23 mouse cellular contexts compared by ENCODE assay signal in genomic region chr15:33914891-33915290, GRCm38 (mm10).
A peak's percentile ranks its signal among the peaks of the same experiment; 100 is the strongest.
DNase-seq lines count a peak whose midpoint lies in the region; ATAC-seq and TF ChIP-seq lines count a peak whose summit lies in the region.
"Had no signal": no experiment of that assay in that cellular context is flagged by ENCODE, and none has a peak within 500 bp of the region (broad histone marks: within the 10 kb centered on the region; RNA-seq: fewer than 3 reads in every experiment).

No protein-coding gene starts in this region.

- WGBS in forebrain, postnatal 0 days = 42% methylated on average over 1 of the region's 1 CpGs
- 47% methylated on average over 1 of the region's 1 CpGs for WGBS in forebrain, embryonic 12.5 days
- WGBS in midbrain, embryonic 14.5 days = 35% methylated on average over 1 of the region's 1 CpGs
- 38% methylated on average over 1 of the region's 1 CpGs for WGBS in midbrain, embryonic 13.5 days
- WGBS in midbrain, embryonic 16.5 days = 22% methylated on average over 1 of the region's 1 CpGs
- 80% methylated on average over 1 of the region's 1 CpGs for WGBS in midbrain, embryonic 11.5 days
- WGBS in liver, embryonic 11.5 days = 51% methylated on average over 1 of the region's 1 CpGs

- TF ChIP-seq CTCF in forebrain, postnatal 0 days (IDR thresholded peaks at IDR 0.05; ENCODE audit: low read depth) = no peak
- no peak for TF ChIP-seq CTCF in brain, embryonic 14.5 days (IDR thresholded peaks at IDR 0.05; ENCODE audit: borderline replicate concordance, extremely low read depth, insufficient read depth, insufficient read length)

- no peaks in the 10 kb centered on the region for H3K36me3 ChIP-seq in forebrain, postnatal 0 days (ENCODE audit: insufficient read depth)
- no peaks in the 10 kb centered on the region for H3K36me3 ChIP-seq in forebrain, embryonic 12.5 days (replicated peaks)
- no peaks in the 10 kb centered on the region for H3K36me3 ChIP-seq in midbrain, embryonic 14.5 days (ENCODE audit: control insufficient read depth, insufficient read depth, low read length)
- no peaks in the 10 kb centered on the region for H3K36me3 ChIP-seq in midbrain, embryonic 13.5 days
- H3K36me3 ChIP-seq in midbrain, embryonic 16.5 days (ENCODE audit: control insufficient read depth, insufficient read depth, low read length) = no peaks in the 10 kb centered on the region
- H3K36me3 ChIP-seq in midbrain, embryonic 11.5 days (ENCODE audit: control insufficient read depth, insufficient read depth, low read length) = no peaks in the 10 kb centered on the region
- no peaks in the 10 kb centered on the region for H3K36me3 ChIP-seq in liver, embryonic 11.5 days (ENCODE audit: control insufficient read depth, insufficient read depth, low read length)
- H3K36me3 ChIP-seq: embryonic facial prominence, embryonic 13.5 days; embryonic facial prominence, embryonic 15.5 days; forebrain, embryonic 10.5 days had no signal

- H3K27ac ChIP-seq in forebrain, postnatal 0 days (ENCODE audit: low read depth, low read length) = no peak overlapping the region
- no peak overlapping the region for H3K27ac ChIP-seq in forebrain, embryonic 12.5 days
- no peak overlapping the region for H3K27ac ChIP-seq in midbrain, embryonic 14.5 days (replicated peaks; ENCODE audit: low read depth, low read length)
- H3K27ac ChIP-seq in midbrain, embryonic 13.5 days = no peak overlapping the region
- H3K27ac ChIP-seq in midbrain, embryonic 16.5 days (ENCODE audit: low read length) = no peak overlapping the region
- H3K27ac ChIP-seq in midbrain, embryonic 11.5 days (ENCODE audit: low read depth, low read length) = no peak overlapping the region
- H3K27ac ChIP-seq in liver, embryonic 11.5 days (ENCODE audit: low read depth, low read length) = no peak overlapping the region
- H3K27ac ChIP-seq: embryonic facial prominence, embryonic 13.5 days; embryonic facial prominence, embryonic 15.5 days; forebrain, embryonic 10.5 days; forebrain, embryonic 13.5 days had no signal

- H3K4me1 ChIP-seq in forebrain, postnatal 0 days (ENCODE audit: insufficient read depth) = no peaks in the 10 kb centered on the region
- no peaks in the 10 kb centered on the region for H3K4me1 ChIP-seq in forebrain, embryonic 12.5 days
- no peaks in the 10 kb centered on the region for H3K4me1 ChIP-seq in midbrain, embryonic 14.5 days (ENCODE audit: control insufficient read depth, insufficient read depth, low read length)
- no peaks in the 10 kb centered on the region for H3K4me1 ChIP-seq in midbrain, embryonic 13.5 days (replicated peaks)
- H3K4me1 ChIP-seq in midbrain, embryonic 16.5 days (ENCODE audit: control insufficient read depth, insufficient read depth, low read length) = no peaks in the 10 kb centered on the region
- no peaks in the 10 kb centered on the region for H3K4me1 ChIP-seq in midbrain, embryonic 11.5 days (ENCODE audit: control insufficient read depth, insufficient read depth, low read length)
- no peaks in the 10 kb centered on the region for H3K4me1 ChIP-seq in liver, embryonic 11.5 days (replicated peaks; ENCODE audit: control insufficient read depth, insufficient read depth, low read length)
- H3K4me1 ChIP-seq: forebrain, embryonic 10.5 days; forebrain, embryonic 13.5 days had no signal

- no peaks in the 10 kb centered on the region for H3K9me3 ChIP-seq in forebrain, postnatal 0 days (ENCODE audit: low read length)
- no peaks in the 10 kb centered on the region for H3K9me3 ChIP-seq in forebrain, embryonic 12.5 days
- no peaks in the 10 kb centered on the region for H3K9me3 ChIP-seq in midbrain, embryonic 14.5 days (ENCODE audit: control insufficient read depth, low read length)
- H3K9me3 ChIP-seq in midbrain, embryonic 13.5 days = no peaks in the 10 kb centered on the region
- H3K9me3 ChIP-seq in midbrain, embryonic 16.5 days (replicated peaks; ENCODE audit: control insufficient read depth, low read length, poor library complexity, severe bottlenecking) = no peaks in the 10 kb centered on the region
- no peaks in the 10 kb centered on the region for H3K9me3 ChIP-seq in midbrain, embryonic 11.5 days (ENCODE audit: control insufficient read depth, low read length)
- no peaks in the 10 kb centered on the region for H3K9me3 ChIP-seq in liver, embryonic 11.5 days (ENCODE audit: control insufficient read depth, low read length)
- H3K9me3 ChIP-seq: embryonic facial prominence, embryonic 13.5 days; embryonic facial prominence, embryonic 15.5 days; forebrain, embryonic 10.5 days; forebrain, embryonic 13.5 days had no signal

- ATAC-seq in forebrain, postnatal 0 days = peak; percentile 89
- ATAC-seq in forebrain, embryonic 12.5 days (ENCODE audit: low FRiP score) = no peak
- ATAC-seq in midbrain, embryonic 14.5 days (ENCODE audit: low FRiP score, low TSS enrichment) = no peak
- ATAC-seq in midbrain, embryonic 13.5 days = no peak
- peak; percentile 45 for ATAC-seq in midbrain, embryonic 16.5 days
- ATAC-seq in midbrain, embryonic 11.5 days (ENCODE audit: low FRiP score) = no peak
- no peak for ATAC-seq in liver, embryonic 11.5 days (replicated peaks; ENCODE audit: low FRiP score)
- ATAC-seq: forebrain, embryonic 13.5 days had no signal

- no peak for TF ChIP-seq POLR2A in brain, embryonic 14.5 days (IDR thresholded peaks at IDR 0.05; ENCODE audit: borderline replicate concordance, extremely low read depth, insufficient read depth, insufficient read length, poor library complexity, severe bottlenecking)

- no peaks in the 10 kb centered on the region for H3K27me3 ChIP-seq in forebrain, postnatal 0 days (ENCODE audit: insufficient read depth, low read length)
- no peaks in the 10 kb centered on the region for H3K27me3 ChIP-seq in forebrain, embryonic 12.5 days
- no peaks in the 10 kb centered on the region for H3K27me3 ChIP-seq in midbrain, embryonic 14.5 days (ENCODE audit: control insufficient read depth, insufficient read depth, low read length)
- no peaks in the 10 kb centered on the region for H3K27me3 ChIP-seq in midbrain, embryonic 13.5 days
- H3K27me3 ChIP-seq in midbrain, embryonic 16.5 days (ENCODE audit: control insufficient read depth, insufficient read depth, low read depth, low read length) = no peaks in the 10 kb centered on the region
- H3K27me3 ChIP-seq in midbrain, embryonic 11.5 days (ENCODE audit: control insufficient read depth, insufficient read depth, low read length) = no peaks in the 10 kb centered on the region
- H3K27me3 ChIP-seq in liver, embryonic 11.5 days (replicated peaks; ENCODE audit: control insufficient read depth, insufficient read depth, low read length) = no peaks in the 10 kb centered on the region
- H3K27me3 ChIP-seq: embryonic facial prominence, embryonic 13.5 days; embryonic facial prominence, embryonic 15.5 days; forebrain, embryonic 13.5 days had no signal

- no peak overlapping the region for H3K9ac ChIP-seq in forebrain, postnatal 0 days
- no peak overlapping the region for H3K9ac ChIP-seq in forebrain, embryonic 12.5 days
- H3K9ac ChIP-seq in midbrain, embryonic 14.5 days (replicated peaks; ENCODE audit: low read length) = no peak overlapping the region
- no peak overlapping the region for H3K9ac ChIP-seq in midbrain, embryonic 13.5 days (replicated peaks)
- H3K9ac ChIP-seq in midbrain, embryonic 16.5 days (ENCODE audit: low read depth, low read length) = no peak overlapping the region
- H3K9ac ChIP-seq in midbrain, embryonic 11.5 days (ENCODE audit: low read length) = no peak overlapping the region
- H3K9ac ChIP-seq in liver, embryonic 11.5 days (ENCODE audit: low read depth, low read length) = no peak overlapping the region
- H3K9ac ChIP-seq: embryonic facial prominence, embryonic 13.5 days; embryonic facial prominence, embryonic 15.5 days; forebrain, embryonic 13.5 days had no signal

- no peak overlapping the region for H3K4me3 ChIP-seq in forebrain, postnatal 0 days (ENCODE audit: low read depth, low read length)
- H3K4me3 ChIP-seq in forebrain, embryonic 12.5 days (replicated peaks) = no peak overlapping the region
- no peak overlapping the region for H3K4me3 ChIP-seq in midbrain, embryonic 14.5 days (replicated peaks; ENCODE audit: low read depth, low read length)
- no peak overlapping the region for H3K4me3 ChIP-seq in midbrain, embryonic 13.5 days (replicated peaks)
- no peak overlapping the region for H3K4me3 ChIP-seq in midbrain, embryonic 16.5 days (ENCODE audit: low read depth, low read length)
- no peak overlapping the region for H3K4me3 ChIP-seq in midbrain, embryonic 11.5 days (ENCODE audit: low read depth, low read length)
- H3K4me3 ChIP-seq in liver, embryonic 11.5 days (ENCODE audit: low read depth, low read length) = no peak overlapping the region
- H3K4me3 ChIP-seq: embryonic facial prominence, embryonic 13.5 days; embryonic facial prominence, embryonic 15.5 days; erythroblast, embryonic 14.5 days; forebrain, embryonic 10.5 days; forebrain, embryonic 13.5 days had no signal

- peak; percentile 17 for DNase-seq in forebrain, postnatal 0 days
- DNase-seq in midbrain, embryonic 14.5 days = peak; percentile 6
- DNase-seq in midbrain, embryonic 11.5 days (ENCODE audit: low spot score, missing footprints) = no peak
- DNase-seq in brain, embryonic 14.5 days (ENCODE audit: low read depth) = peak; percentile 6
- DNase-seq in liver, embryonic 11.5 days (ENCODE audit: low spot score) = no peak
- DNase-seq: adrenal gland, adult 2 months; adrenal gland, postnatal 10 days; adrenal gland, postnatal 25 days; cerebellum, adult 11 months; cerebellum, adult 18-20 months; cerebellum, adult 8-10 months; cerebellum, adult 9-11 months; cerebellum, postnatal 14 days; cerebellum, postnatal 36 days; embryo, embryonic 11 days had no signal

- no peak overlapping the region for H3K4me2 ChIP-seq in forebrain, postnatal 0 days (ENCODE audit: low read depth)
- no peak overlapping the region for H3K4me2 ChIP-seq in forebrain, embryonic 12.5 days
- no peak overlapping the region for H3K4me2 ChIP-seq in midbrain, embryonic 14.5 days (ENCODE audit: low read length)
- no peak overlapping the region for H3K4me2 ChIP-seq in midbrain, embryonic 13.5 days (replicated peaks)
- no peak overlapping the region for H3K4me2 ChIP-seq in midbrain, embryonic 16.5 days (ENCODE audit: low read length)
- no peak overlapping the region for H3K4me2 ChIP-seq in midbrain, embryonic 11.5 days
- no peak overlapping the region for H3K4me2 ChIP-seq in liver, embryonic 11.5 days
- H3K4me2 ChIP-seq: embryonic facial prominence, embryonic 13.5 days; embryonic facial prominence, embryonic 15.5 days; forebrain, embryonic 13.5 days had no signal

Comparison
In these comparisons a context has a peak if more than half of its experiments do, and no peak if none do; other contexts are left out.
1. ATAC-seq: peak in forebrain, postnatal 0 days (single experiment) and midbrain, embryonic 16.5 days (single experiment); none in forebrain, embryonic 12.5 days (single experiment), midbrain, embryonic 14.5 days (single experiment), midbrain, embryonic 13.5 days (single experiment), midbrain, embryonic 11.5 days (single experiment) and liver, embryonic 11.5 days (single experiment).
2. DNase-seq: peak in forebrain, postnatal 0 days (single experiment), midbrain, embryonic 14.5 days (single experiment) and brain, embryonic 14.5 days (single experiment); none in midbrain, embryonic 11.5 days (single experiment) and liver, embryonic 11.5 days (single experiment).